Mouse (Mus musculus): ENCODE measurements around the gene Imp4.

- TF ChIP-seq CTCF (IDR thresholded peaks at IDR 0.05; ENCODE audit: low read depth) (no peak), EP300 (optimal IDR thresholded peaks at IDR 0.05) (no peak)
These were observed 28.4 kb downstream of the Imp4 start for GRCm38 (mm10) chr1:34468051-34468450.
